Mouse (Mus musculus) inflammation-experienced regulatory T-cells, adult 6 months (primary cell): ENCODE results near the gene Dcpp1. TPM values are rescaled to one million over a fixed set of nuclear protein-coding genes. Genes with fewer than 3 reads are reported as not detected.
"Not testable (repeated sequence)": the region's sequence is repeated elsewhere in the genome, so short reads cannot be mapped to it uniquely, and the experiment has no call there.

Experiments
- ATAC-seq: one replicate; pipeline ENCODE4 v1.8.0; 2017
- polyA plus RNA-seq, 3 experiments: library from polyadenylated mRNA; unstranded; fragments of 100-300 nt; shearing (Covaris generic); gene quantifications; one replicate each; pipeline ENCODE4 v1.2.1; 2017

Dcpp1 gene
- polyA plus RNA-seq: not detected

DNA sequence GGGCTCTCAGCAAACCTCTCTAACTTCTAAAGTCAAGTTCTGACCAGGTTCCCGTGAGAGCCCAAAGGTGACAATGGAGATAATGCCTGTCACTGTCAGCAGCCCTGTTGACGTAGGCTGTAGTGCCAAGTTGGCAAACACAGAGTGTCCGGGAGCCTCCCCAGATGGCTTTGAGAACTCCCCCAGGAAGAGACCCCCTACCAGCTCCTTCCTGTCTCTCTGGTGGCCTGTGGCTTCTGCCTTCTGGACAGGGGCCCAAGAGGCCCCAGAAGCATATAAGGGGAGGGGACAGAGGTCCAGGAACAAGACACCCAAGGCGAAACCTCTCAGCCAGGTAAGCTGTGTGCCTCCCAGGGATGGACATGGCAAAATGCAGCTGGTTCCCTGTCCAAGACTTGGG lies at the start of gene Dcpp1, which contains the start of gene Dcpp2:
Gene Dcpp1 (plus strand): TSS at position 301 of the 400 bp plus-strand sequence.
Gene Dcpp2 (plus strand): TSS at position 305 of the 400 bp plus-strand sequence.
- not testable (repeated sequence) for ATAC-seq

DNA sequence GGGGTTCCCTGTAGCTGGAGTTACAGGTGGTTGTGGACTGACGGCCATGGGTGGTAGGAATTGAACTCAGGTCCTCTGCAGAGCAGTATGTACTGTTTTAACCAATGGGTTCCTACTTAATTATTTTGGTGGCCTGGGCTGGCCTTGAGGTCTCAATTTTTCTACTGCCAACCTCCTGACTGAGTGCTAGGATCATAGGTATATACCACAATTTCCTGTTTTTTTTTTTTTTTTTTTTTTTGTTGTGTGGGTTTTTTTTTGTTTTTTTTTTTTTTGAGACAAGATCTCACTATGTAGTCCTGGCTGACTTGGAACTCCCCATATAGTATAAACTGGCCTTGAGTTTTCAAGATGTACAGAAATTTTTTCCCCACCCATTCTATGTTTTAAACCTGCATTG lies 49.5 kb upstream of the Dcpp1 start:
- no peak for ATAC-seq

DNA sequence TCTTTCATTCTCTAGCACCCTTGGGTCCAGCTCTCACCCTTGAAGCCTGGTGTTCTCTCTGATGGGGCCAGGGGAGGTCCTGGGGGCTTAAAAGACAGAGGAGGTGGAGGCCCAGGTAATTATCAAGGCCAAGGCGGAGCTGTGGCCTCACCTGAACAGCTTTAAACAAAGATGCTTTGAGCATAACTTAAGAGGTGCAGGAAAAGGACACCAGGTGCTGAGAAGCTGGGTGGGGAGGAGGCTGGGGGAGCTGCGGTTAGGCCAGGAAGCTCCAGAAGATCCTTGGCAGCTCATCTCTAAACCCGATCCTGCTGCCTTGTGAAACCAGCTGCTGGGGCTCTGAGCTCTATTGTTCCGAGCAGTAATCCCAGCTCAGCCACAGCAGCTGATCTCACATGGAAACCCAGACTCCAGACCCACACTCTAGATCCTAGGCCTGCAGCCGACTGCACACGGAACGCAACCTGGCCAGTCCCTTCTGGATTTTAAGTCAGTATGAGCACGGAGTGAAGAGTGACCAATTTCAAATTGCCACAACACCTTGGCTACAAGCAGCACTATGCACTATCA lies 44.6 kb upstream of the Dcpp1 start, which contains the start of gene Prss33:
Gene Prss33 (minus strand): TSS at position 51 of the 570 bp plus-strand sequence.
- no peak for ATAC-seq

DNA sequence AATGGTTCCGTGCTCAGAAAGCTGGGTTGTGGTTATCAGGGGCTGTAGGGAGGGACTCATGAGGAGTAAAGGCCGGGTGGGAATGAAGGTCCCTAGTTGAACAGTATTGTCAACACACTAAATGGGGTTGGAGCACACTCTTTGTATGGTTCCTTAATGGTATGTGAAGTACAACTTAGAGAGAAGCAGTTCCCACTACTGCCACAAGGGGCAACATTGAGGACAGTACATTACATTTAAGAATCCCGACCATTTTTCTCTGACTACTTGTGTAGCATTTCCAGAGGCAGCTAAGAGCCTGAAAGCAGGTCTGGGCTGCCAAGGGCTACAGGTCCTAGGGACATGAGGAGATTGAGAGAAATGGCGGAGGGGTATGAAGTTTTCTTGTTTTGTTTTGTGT lies 39.5 kb upstream of the Dcpp1 start:
- ATAC-seq: peak; percentile 35

DNA sequence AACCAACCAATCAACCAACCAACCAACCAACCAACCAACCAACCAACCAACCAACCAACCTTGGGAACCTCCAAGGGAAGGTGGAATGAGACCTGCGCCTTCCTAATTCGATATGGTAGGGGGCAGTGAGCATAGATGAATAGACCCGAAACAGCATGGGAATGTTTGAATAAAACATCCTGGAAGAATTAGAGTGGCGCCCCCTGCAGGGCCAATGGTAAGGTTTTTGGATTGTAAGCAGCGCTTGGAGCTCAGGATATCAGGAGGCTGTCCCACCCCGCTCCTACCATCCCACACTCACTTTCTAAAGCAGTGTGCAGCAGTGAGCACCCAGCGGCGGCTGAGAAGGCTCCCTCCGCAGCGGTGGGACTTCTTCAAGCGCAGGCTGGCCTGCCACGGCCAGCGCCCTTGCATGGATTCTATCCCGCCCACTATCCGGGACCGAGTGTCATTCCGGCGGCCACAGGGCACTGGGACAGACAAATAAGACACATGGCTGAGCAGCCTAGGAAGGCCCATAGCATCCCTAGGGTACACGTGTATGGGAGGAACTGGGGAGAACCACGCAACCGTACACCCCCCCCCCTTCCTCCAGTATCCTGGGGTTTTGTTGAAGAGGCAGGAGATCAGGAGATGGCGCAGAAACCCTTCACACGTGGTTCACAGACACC lies 37.4 kb upstream of the Dcpp1 start:
- ATAC-seq: no peak

DNA sequence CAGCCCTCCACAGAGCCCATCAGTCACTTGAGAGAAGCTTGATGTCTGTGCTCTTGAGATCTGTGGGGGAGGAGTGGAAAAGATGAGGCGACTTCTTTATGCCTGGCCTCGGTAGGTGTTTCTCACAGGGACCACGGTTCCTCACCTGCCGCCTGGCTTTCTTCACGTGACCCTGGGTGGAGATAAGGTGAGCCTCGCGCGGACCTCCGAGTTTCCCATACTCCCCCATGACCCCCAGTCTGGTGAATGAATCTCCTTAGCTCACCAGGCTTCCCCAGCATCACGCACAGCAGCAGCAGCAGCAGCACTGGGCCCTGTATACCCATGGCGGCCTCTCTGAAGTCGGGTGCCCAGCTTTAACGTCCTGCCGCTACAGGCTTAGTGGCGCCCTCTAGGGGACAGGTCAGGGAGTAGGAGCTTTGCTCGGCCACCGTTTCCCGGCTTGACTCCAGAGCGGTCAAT lies 36.8 kb upstream of the Dcpp1 start, which contains the start of the genes Prss32 and Prss41:
Gene Prss32 (plus strand): TSS at position 44 of the 462 bp plus-strand sequence.
Gene Prss41 (minus strand): TSS at position 361 of the 462 bp plus-strand sequence.
- ATAC-seq: peak; percentile 94

DNA sequence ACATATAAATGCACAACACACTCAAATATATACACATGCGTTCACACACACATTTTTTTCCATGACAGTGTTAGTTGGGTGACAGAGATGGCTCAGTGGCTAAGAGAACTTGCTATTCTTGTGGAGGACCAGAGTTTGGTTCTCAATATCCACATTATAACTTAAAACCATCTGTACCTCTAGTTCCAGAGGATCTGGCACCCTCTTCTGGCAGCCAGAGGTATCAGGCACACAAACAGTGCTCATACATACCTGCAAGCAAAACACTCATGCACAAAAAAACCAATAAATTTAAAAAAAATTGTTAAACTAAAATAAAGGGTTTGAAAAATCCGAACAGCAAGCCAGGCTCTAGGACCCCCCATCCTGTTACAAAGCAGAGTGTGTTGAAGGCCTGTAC lies 30.6 kb upstream of the Dcpp1 start:
- ATAC-seq: no peak

DNA sequence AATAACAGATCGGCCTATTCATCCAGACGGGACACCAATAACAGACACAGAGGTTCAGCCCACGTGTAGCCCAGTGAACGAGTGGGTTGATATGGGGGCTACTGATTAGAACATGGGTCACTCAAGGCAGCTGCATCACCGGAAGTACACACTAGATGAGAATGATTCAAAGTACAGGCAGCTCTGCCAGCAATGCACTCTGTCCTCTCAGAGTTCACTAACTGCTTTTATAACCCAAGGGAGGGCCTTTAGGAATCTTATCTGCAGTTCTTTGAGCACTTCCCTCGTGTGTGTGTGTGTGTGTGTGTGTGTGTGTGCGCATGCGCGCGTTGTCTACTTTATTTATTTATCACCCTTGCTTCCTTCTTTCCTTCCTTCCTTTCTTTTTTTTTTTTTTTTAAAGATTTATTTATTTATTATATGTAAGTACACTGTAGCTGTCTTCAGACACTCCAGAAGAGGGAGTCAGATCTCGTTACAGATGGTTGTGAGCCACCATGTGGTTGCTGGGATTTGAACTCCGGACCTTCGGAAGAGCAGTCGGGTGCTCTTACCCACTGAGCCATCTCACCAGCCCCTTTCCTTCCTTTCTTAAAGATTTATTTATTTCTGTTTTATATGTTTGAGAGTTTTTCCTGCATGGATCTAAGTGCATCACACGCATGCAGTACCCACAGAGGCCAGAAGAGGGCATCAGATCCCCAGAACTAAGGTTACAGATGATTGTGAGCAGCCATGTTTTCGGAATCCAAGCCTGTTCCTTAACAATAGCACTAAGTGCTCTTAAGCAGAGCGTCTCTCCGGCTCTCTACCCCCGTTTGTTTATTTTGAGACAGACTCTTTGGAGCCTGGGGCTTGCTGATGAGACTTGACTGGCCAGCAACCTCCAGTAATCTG lies 29.6 kb upstream of the Dcpp1 start:
- ATAC-seq: peak; percentile 46

DNA sequence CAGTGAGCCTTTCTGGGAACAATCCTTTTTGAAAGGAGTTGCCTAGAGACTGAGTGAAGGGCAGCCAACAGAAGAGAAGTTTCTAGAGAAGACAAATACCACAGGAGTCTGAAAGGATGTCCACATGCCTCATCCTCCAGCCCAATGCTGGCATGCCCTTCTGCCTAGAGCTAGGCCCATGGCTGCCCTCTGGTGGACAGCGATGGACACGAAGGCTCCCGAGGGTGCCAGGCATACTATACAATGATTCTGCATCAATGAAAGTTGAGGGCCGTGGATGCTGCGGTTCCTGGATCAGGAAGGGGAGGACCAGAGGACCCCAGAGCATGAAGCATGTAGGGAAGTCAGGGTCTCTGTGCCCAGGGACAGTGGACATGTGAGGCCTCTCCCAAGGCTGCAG lies 27.4 kb upstream of the Dcpp1 start:
- ATAC-seq: peak; percentile 69

DNA sequence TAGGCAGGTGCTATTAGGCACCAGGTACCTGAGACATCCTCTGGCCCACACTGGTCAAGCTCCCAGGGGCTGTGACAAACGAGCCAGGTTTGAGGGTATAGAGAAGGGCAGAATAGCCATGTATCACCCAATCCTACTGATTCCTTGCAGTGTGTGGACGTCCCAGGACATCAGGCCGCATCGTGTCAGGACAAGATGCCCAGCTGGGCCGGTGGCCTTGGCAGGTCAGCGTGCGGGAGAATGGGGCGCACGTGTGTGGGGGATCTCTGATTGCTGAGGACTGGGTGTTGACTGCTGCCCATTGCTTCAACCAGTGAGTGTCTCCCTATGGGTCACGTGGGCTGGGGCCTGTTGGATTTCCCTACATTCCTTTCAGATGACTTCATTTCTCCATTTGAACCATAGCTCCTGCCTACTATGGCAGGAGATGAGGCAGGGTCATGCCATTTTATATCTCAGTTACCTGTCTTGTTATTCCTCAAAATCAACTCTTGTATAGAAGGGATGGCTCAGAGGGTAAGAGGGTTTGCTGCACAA lies 26.4 kb upstream of the Dcpp1 start:
- ATAC-seq: no peak

DNA sequence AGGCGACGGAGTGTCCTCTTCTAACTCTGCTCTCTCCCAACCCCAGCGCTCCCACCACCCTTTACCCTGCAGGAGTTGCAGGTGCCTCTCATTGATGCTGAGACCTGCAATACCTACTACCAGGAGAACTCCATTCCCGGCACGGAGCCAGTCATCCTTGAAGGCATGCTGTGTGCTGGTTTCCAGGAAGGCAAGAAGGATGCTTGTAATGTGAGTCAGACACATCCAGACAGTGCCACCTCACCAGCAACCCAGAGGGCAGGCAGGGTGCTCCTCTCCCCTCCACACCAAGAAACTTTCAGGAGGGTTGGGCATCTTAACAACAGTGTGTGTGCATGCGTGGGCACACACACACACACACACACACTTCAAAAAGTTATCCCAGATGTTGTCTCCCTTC lies 23.5 kb upstream of the Dcpp1 start:
- no peak for ATAC-seq

DNA sequence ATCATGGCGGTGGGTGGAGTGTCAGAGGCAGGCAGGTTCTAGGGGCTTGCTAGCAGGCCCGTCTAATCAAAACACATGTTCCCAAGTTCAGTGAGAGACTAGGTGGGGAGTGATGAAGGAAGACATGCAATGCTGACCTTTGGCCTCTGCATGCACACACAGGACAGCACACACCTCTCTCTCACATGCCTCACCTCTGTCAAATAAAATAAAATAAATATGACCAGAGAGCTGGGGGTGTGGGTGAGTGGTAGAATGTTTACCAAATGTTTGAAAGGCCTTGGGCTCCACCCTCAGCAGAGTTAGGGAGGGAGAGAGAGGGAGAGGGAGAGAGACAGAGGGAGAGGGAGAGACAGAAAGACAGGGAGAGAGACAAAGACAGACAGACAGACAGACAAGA lies 22.8 kb upstream of the Dcpp1 start:
- ATAC-seq: no peak

DNA sequence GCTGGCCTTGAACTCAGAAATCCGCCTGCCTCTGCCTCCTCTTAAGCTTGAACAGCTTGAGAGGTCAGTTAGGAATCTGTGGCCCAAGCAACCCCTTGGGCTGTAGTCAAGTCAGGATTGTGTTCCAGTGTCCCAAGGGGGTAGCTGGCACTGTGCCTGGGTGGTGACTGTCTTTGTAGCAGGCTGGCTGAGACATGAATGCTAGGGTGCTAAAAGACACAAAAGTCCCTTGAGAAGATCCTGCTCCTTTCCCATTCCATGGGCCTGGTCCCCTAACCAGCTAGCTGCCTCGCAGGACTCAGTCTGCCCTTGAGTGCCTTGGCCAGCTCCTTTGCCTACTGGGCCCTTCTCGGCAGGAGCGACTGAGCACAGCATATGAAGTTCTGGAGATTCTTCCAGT lies 17.8 kb upstream of the Dcpp1 start:
- ATAC-seq: no peak

DNA sequence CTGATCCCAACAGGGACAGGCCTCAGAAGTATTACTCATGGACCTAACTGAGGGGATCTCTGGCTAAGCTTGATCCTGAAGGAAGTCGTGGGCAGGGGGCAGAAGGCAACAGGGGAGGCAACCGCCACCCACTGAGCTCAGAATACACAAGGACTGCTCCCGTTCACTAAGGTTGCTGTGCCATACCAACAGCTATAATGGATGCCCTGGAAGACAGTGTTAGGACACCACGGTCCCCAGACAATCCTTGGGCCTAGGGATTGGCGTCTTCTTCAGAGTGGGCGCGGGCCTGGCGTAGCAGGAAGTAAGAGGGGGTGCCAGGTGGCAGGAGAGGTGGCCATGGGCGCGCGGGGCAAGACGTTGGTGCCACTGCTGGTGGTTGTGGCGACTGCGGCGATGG lies 12.9 kb upstream of the Dcpp1 start, which contains the start of gene Prss21:
Gene Prss21 (plus strand): TSS at position 301 of the 400 bp plus-strand sequence.
- no peak for ATAC-seq

DNA sequence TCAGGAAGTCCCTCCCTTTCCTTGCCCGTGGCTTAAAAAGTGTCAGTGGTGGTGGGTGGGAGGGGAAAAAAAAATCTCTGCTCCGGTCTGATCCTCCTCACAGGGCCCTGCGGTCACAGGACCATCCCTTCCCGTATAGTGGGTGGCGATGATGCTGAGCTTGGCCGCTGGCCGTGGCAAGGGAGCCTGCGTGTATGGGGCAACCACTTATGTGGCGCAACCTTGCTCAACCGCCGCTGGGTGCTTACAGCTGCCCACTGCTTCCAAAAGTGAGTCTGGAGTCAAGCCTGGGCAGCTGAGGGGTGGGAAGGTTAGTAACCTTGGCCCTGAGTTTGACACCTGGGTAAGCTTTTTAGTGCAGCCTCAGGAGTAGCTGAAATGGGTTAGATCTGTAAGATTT lies 12.2 kb upstream of the Dcpp1 start:
- no peak for ATAC-seq

DNA sequence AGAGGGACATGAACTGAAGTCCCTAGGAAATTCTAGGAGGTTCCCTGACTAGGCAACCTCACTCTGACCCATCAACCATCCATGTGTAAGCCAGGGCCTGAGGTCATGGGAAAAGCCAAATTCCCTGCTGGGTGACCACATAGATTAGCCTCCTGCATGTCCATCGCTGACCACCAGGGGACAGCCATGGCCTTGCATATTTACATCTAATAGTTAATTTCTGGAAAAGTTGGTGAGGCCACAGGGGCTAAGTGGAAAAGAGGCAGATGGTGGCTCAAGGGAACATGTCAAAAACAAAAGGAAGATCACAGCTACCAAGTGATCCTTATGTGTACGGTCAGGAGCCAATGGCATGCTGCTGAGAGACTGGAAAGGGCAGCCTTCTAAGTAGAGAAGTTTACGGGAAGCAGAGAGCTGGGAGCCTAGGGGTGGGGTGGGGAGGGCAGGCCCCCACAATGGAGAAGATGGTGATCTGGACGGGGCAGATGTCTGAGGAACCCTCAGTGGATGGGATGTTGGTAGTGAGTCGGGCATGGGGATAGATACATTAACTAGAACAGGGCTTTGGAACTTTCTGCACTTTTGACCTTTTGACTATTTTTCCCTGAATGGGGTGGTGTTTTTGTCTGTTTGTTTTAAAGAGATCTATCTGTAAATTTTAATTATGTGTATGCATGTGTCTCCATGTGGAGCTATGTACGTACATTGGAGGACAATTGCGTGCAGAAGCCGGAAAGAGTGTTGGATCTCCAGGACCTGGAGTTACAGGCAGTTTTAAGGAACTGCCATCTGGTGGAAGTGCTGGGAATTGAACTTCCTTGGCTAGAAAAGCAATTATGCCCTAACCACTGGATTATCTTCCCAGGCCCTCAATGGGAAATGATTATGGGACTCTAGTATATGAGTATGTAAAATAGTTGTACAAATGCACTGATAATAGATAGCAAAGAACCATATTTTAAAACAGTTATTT lies 6.5 kb upstream of the Dcpp1 start:
- ATAC-seq: no peak

DNA sequence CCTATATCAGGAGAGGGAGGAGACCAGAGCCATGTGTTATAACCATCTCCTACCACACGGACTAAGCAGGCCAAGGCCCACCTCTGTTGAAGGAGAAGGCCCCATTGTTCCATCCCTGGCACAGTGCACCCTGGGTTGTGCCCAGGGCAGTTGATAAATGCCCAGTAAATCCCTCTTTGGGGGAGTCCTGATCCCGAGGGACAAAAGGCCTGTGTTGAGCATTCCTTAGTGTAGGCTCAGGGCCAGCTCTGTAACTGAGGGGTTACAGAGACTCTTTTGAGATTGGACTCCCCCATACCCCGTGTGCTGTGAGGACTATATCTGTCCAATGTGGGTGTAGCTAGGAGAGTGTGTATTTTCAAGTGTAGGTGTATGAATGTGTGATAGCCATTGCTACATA lies 3.9 kb upstream of the Dcpp1 start:
- ATAC-seq: no peak

DNA sequence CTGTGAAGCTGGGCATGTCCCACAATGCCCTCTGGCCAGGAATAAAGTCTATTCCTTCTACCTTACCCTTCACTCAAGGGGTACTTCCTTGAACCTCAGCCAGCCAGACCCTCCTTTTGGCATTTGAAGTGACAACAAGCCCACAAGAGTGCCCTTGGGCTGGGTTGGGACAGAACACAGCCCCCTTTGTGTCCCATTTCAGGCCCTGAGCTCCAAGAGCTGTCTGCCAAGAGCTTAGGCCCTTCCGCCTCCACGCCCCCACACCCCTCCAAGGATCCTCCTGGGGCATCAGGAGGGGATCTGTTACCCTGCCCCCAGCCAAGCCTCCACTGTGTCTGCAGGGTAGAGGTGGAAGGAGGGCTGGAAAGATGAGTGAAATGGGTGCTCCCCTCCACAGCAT lies 3.5 kb upstream of the Dcpp1 start:
- no peak for ATAC-seq

DNA sequence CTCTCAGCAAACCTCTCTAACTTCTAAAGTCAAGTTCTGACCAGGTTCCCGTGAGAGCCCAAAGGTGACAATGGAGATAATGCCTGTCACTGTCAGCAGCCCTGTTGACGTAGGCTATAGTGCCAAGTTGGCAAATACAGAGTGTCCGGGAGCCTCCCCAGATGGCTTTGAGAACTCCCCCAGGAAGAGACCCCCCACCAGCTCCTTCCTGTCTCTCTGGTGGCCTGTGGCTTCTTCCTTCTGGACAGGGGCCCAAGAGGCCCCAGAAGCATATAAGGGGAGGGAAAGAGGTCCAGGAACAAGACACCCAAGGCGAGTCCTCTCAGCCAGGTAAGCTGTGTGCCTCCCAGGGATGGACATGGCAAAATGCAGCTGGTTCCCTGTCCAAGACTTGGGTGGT lies 36.5 kb downstream of the Dcpp1 start, which contains the start of gene Dcpp3:
Gene Dcpp3 (plus strand): TSS at position 301 of the 400 bp plus-strand sequence.
- ATAC-seq: not testable (repeated sequence)

DNA sequence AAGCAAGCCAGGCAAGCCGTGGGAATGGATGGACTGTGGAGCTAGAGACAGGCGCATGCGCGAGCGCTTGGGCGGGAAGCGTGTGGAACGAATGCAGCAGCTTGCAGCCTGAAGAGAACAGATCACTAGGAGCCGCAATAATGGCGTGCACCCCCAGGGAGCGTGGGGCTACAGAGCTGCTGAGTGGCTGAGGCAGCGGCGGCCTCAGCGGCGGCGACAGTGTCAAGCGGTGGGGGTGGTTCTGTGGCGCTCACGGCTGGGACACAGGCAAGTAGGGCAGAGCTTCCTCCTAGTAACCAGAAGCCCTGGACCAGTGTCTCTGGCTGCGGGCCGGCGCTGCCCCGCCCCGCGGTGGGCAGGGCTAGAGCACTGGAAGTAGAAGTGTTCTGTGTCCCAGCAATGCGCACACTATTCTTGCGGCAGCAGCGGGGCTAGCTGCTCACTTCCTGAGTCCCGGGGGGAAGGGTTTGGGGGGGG lies 43.9 kb downstream of the Dcpp1 start:
- ATAC-seq: peak; percentile 95

DNA sequence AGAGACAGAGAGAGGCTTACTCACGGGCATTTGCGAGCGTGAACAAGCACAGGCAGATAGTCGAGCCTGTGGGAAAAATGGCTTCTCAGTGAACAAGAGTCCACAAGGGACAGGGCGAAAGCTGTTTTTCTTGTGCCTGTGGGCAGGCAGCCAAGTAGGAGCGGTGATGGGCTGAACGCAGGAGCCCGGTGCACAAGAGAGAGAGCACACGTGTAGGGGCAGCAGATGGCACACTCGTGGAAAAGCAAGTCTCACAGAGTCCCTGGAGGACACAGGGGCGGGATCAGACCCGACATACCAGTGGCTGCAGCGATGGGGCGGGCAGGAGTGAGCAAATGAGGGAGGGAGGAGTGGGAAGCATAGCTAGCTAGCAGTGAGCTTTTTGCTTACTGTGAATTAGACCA lies 44.4 kb downstream of the Dcpp1 start:
- peak; percentile 64 for ATAC-seq
